Mouse (Mus musculus) CH12.LX (cell line): ENCODE measurements around the gene Pdzd2.

Source experiments
- CTCF ChIP-seq, 2 experiments: IDR thresholded peaks in 1 of 2; conservative IDR thresholded peaks in 1 of 2; 2 replicates each; pipeline ENCODE4 v1.5.1; 2011 to 2012; ENCODE audit warnings: low read depth in 2 of 2, low read length in 2 of 2, improper control_type of control experiment in 1 of 2, inconsistent platforms in 1 of 2, mild to moderate bottlenecking in 1 of 2, moderate library complexity in 1 of 2
- E2F4 ChIP-seq: IDR thresholded peaks from 2 replicates; pipeline ENCODE4 v1.6.1; 2011; ENCODE audit warnings: low read depth, low read length, improper control_type of control experiment; ENCODE audit not compliant: insufficient replicate concordance
- EP300 ChIP-seq: IDR thresholded peaks from 2 replicates; pipeline ENCODE4 v1.6.1; 2011; ENCODE audit warnings: low read length, improper control_type of control experiment
- MAX ChIP-seq: IDR thresholded peaks from 2 replicates; pipeline ENCODE4 v1.6.1; 2011; ENCODE audit warnings: low read length, improper control_type of control experiment
- MEF2A ChIP-seq: IDR thresholded peaks from 2 replicates; pipeline ENCODE4 v1.6.1; 2014; ENCODE audit warnings: low read depth, mild to moderate bottlenecking, inconsistent platforms, low read length, improper control_type of control experiment, borderline replicate concordance
- POLR2A ChIP-seq: IDR thresholded peaks from 2 replicates; pipeline ENCODE4 v1.6.1; 2011; ENCODE audit warnings: low read depth, mild to moderate bottlenecking, improper control_type of control experiment, low read length
- POLR2AphosphoS2 ChIP-seq: IDR thresholded peaks from 2 replicates; pipeline ENCODE4 v1.6.1; 2011; ENCODE audit warnings: low read depth, low read length, improper control_type of control experiment
- RCOR1 ChIP-seq: conservative IDR thresholded peaks from 2 replicates; pipeline ENCODE4 v1.6.1; 2012; ENCODE audit warnings: low read depth, mild to moderate bottlenecking, inconsistent platforms, low read length, improper control_type of control experiment
- USF1 ChIP-seq: IDR thresholded peaks from 2 replicates; pipeline ENCODE4 v1.6.1; 2014; ENCODE audit warnings: low read depth, mild to moderate bottlenecking, inconsistent platforms, low read length, improper control_type of control experiment

DNA sequence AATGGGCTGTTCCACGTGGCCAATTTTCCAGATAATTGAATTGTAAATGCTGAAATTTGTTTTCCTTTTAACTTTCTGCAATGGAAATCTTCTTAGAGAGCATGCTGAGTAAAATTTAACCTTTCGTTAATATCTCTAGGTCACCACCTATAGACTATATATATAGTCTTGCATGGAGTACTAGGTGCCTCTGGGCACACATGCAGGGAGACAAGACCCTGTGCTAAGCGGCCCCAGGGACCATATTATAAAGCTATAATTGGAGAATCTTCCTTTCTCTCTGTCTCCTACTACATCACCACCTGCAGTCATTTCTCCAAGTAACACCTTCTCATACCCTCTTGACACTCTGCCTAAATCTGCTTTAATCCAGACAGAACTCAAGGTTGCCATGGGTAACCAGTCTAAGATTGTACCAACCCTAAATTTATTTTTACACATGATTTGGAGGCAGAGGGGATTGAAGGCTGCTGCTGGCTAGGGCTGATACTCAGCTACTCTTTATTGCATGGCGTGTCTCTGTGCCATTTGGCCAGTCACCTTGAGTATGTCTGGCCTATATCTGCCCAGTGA is 152.8 kb downstream of the Pdzd2 start:
- TF ChIP-seq POLR2AphosphoS2 (no peak), MEF2A (no peak), CTCF (conservative IDR thresholded peaks at IDR 0.05 in 1 of 2, IDR thresholded peaks at IDR 0.05 in 1 of 2; ENCODE audit: low read depth in 2 of 2, low read length in 2 of 2) (no peak), RCOR1 (no peak), MAX (no peak), POLR2A (no peak), EP300 (no peak), USF1 (no peak), E2F4 (no peak)
